Mouse (Mus musculus) hematopoietic stem cell, adult 5-6 weeks (primary cell): ENCODE results near the gene D17H6S53E. TPM values are rescaled to one million over a fixed set of nuclear protein-coding genes. Genes with fewer than 3 reads are reported as not detected.
"Not testable (repeated sequence)": the region's sequence is repeated elsewhere in the genome, so short reads cannot be mapped to it uniquely, and the experiment has no call there.

Experiments
- ATAC-seq, 2 experiments: fragments of 125-278 bp in 1 of 2; replicated peaks in 1 of 2; 2 replicates each; pipeline ENCODE4 v1.8.0; 2016 to 2017; ENCODE audit warnings: inconsistent platforms in 2 of 2, mild to moderate bottlenecking in 2 of 2, moderate number of reproducible peaks in 2 of 2, low read depth in 1 of 2, moderate TSS enrichment in 1 of 2; ENCODE audit not compliant: low FRiP score in 2 of 2, poor library complexity in 2 of 2, severe bottlenecking in 2 of 2, insufficient read depth in 1 of 2, low TSS enrichment in 1 of 2
- total RNA-seq: library from RNA; stranded (forward); fragments of 172-1452, 232-1000 nt; gene quantifications from 2 replicates; pipeline ENCODE4 v1.2.3, GENCODE M21; 2017

Gene D17H6S53E
- total RNA-seq, 1 experiment from 2014 or later = 6.3 TPM

DNA sequence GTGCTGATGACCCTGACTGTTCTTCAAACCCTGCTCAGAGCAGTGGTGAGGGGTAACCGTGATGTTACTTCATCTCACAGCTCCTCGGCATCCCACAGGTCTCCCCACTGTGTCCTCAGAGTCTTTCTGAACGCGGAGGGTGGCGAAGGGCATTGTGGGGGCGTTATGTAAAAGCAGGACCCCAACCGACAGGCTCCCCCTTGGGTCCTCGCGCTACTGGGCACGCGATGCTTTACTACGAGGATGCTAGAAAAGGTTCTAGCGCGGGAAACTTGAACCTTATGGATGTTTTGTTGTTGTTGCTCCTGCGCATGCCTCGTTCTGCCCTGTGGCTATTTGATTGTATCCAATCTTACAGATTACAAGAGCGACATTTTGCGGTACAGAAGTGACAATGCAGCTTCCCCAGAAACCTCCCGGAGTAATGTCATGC, 4.3 kb upstream of the D17H6S53E start, which contains the start of gene Csnk2b:
Gene Csnk2b (minus strand): TSS at position 183 of the 433 bp plus-strand sequence.
- ATAC-seq = peak in 1 of 2 experiments; percentile 11; a peak in 1 of 4 replicates

DNA sequence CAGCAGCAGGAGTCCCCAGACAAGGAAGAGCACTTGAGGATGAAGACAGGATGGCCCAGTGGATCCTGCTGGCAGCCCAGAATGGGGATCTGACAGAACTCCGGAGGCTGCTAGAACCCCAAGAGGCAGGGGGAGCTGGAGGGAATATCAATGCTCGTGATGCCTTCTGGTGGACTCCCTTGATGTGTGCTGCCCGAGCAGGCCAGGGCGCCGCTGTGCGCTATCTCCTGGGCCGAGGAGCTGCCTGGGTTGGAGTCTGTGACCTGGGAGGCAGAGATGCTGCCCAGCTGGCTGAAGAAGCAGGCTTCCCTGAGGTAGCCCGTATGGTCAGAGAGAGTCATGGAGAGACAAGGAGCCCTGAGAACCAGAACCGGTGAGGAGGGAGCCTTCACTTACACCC, 2.9 kb upstream of the D17H6S53E start:
- not testable (repeated sequence) for ATAC-seq

DNA sequence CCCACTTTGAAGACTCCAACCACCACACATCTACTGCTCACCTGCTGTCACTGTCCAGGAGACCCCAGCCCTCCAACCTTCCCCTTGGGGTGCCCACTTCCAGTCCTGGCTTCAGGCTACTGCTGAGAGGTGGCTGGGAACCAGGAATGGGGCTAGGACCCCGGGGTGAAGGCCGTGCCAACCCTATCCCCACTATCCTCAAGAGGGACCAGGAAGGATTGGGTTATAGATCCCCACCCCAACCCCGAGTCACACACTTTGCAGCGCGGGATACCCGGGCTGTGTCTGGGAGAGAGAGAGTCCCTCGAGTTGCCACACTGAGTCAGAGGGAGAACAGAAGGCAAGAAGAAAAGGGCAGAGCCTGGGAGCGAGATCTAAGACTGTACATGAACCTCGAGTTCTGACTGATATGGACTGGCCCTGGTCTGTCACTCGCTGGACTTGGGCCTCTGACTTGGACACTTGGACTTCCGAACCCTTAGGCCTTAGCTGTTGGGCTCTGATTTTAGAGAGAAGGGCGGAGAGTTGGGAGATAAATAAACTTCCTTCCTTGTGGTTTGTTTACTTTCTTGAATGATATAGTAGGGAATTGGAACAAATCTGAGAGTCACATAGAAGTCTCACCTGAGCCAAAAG, 1.8 kb upstream of the D17H6S53E start:
- not testable (repeated sequence) for ATAC-seq

DNA sequence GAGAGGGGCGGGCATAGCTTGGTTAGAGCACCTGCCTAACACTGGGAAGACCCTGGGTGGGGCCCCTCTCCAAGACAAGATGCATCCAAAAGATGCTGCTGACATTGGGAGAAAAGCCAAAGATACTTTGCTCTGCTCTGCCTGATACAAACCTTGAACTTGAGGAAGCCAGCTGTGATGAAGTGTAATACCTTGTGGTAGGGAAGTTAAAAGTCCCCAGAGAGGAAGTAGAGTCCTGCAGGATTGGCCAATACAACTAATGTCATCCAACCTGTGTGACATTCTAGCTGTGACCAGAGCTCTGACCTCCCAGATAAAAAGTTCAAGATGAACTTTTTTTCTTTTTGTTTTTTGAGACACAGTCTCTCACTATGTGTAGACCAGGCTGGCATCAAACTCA, 1.1 kb upstream of the D17H6S53E start:
- no peak; a peak in 1 of 4 replicates for ATAC-seq

DNA sequence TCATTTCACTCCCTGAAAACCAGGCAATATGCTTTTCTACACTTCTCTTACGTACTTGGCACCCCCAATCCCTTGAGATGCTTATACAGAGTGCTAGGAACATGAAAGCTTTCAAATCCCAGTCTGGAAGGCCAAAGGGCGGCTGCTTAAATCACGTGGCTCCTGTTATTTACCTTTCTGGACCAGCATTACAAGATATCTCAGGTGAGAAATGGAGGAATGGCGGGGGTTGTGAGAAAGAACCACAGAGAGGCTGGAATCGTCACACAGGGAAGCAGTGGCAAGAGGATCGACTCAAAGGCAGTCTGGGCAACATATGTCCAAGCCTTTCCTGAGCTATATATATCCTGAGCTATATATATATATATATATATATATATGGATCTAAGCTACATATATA, 595 bp upstream of the D17H6S53E start:
- no peak for ATAC-seq

- ATAC-seq = no peak
Observed at GRCm38 (mm10) chr17:35127017-35127416, 844 bp downstream of the D17H6S53E start.

GRCm38 (mm10) chr17:35128996-35129395, 2.8 kb downstream of the D17H6S53E start:
- no peak for ATAC-seq

DNA sequence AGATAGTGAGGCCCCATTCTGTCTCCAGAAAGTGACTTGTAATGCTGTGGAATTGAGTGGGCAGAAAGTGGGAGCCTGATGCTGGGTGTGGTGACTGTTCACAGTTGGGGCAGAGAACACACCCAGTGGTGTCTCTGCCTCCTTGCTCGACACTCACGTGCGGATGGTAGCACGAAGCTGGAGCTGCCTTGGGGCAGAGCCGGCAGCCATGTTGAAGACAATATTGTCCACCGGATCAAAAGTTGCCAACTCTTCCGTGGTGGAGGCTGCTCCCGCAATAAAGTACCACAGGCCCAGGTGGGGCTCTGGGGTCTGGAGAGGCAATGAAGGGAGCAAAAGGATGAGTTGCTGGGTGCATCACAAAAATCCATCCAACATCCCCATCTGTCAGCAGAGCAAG, 4.9 kb downstream of the D17H6S53E start:
- ATAC-seq = no peak

GRCm38 (mm10) chr17:35131500-35132173, 5.5 kb downstream of the D17H6S53E start, which contains the start of gene Apom:
Gene Apom (minus strand): TSS chr17:35132050.
- ATAC-seq = no peak

DNA sequence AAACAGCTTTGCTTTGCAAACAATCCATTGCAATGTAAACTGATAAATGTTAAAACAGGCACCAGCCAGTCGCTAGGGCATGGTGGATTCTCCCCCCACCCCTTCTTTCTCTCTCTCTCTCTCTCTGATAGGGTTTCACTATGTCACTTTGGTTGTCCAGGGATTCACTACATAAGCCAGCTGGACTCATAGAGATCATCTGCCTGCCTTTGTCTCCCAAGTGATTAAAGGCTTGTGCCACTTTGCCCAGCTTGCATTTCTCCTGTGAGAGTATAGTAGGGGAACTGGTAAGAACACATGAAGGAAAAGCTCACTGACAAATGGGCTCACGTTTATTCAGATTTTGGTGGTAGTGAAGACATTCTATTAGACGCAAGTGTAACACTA, 6.0 kb downstream of the D17H6S53E start:
- no peak for ATAC-seq

GRCm38 (mm10) chr17:35133517-35133916, 7.3 kb downstream of the D17H6S53E start:
- no peak for ATAC-seq

DNA sequence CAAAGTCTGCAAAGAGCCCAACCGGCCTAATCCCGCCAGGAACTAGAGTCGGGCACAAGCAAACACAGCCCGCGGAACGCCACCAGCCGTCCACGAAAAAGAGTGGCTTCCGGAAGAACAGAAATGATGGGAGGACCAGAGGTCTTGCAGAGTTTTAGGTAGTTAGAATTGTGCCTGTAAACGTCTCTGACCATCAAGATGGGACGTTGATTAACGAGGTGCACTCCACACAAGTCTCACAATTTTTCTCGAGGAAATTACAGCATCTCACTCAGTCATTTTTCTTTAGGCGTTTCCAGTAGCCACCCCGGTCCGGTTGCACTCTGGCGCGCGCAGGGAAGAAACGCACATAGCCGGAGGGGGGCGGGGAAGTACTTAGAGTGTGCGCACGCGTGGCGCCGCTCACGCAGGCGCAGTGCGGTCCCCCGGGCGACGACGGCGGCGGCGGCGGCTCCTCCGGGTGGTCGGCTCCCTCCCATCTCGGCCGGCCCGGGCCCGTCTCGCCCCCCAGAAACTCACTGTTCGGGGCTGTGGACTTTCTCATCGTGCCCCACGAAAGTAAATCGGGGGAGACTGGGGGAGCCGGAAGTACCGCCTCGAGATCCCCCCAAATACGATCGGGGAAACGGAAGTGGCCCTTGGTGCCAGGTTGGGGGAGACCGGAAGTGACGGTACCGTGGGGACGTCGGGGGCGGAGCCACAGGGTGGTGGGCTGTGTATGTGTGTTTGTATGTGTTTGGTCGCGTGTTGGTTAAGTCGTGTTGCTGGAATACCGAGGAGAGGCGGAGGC, 8.8 kb downstream of the D17H6S53E start, which contains the start of gene Bag6:
Gene Bag6 (plus strand): TSS at position 378 of the 790 bp plus-strand sequence.
- ATAC-seq = peak; percentile 74 to 85

GRCm38 (mm10) chr17:35135591-35136320, 9.6 kb downstream of the D17H6S53E start:
- peak; percentile 39 to 68; a peak in 3 of 4 replicates for ATAC-seq

DNA sequence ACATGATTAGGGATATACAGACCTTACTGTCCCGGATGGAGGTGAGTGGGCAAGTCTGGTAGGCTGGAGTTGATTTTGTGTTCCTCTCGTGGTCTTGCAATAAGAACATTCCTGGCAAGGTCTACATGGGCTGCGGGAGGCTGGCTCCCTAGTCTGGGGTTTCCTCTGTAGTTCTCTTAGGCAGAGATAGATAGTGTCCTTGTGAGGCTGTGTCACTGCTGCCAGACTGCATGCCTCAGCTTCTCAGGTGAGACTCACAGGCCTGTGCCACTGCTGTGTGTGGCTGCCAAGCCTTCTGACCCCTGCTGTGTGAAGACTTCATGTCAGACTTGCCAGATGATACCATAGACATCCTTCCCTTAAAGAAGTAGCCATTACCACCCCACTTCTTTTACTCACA, 13.1 kb downstream of the D17H6S53E start:
- no peak for ATAC-seq

DNA sequence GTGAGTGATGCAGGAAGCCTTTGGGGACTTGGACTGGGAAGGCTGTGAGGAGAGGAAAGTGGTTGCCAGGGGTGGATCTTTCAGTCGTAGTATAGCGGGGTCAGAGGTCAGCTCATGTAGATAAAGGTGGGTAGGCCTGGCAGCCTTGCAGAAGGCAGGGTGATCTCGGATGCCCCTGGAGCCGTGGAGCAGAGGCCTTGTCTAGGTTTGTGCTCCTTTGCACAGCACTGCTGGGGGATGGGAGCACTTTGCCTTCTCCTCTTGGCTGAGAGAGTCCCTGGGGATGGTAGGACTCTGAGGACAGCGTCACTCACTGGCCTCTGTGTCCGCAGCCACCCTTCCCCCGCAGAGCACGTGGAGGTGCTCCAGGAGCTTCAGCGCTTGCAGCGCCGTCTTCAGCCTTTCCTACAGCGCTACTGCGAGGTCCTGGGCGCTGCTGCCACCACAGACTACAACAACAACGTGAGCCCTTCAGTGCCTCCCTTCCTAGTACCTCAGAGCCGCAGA, 14.4 kb downstream of the D17H6S53E start:
- ATAC-seq = no peak

DNA sequence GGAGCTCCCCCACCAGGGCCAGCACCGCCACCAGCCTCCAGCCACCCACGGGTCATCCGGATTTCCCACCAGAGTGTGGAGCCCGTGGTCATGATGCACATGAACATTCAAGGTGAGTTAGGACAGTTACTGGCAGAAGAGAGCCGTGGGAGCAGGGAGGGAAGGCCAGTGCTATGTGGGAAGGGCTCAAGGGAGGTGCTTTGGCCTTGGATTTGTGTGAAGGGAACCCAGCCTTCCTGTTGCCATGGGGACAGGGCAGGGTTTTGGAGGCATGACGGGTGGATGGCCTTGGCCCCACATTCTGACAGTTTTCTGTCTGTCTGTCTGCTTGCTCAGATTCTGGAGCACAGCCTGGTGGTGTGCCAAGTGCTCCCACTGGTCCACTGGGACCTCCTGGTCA, 15.8 kb downstream of the D17H6S53E start:
- no peak for ATAC-seq

GRCm38 (mm10) chr17:35146139-35146538, 20.0 kb downstream of the D17H6S53E start:
- ATAC-seq = no peak
